Mouse (Mus musculus): ENCODE measurements around the gene Rnf26. TPM values are rescaled to one million over a fixed set of nuclear protein-coding genes. Genes with fewer than 3 reads are reported as not detected.

Rnf26 gene
- polyA plus RNA-seq, 1 experiment from 2014 or later = 32.7 TPM

DNA sequence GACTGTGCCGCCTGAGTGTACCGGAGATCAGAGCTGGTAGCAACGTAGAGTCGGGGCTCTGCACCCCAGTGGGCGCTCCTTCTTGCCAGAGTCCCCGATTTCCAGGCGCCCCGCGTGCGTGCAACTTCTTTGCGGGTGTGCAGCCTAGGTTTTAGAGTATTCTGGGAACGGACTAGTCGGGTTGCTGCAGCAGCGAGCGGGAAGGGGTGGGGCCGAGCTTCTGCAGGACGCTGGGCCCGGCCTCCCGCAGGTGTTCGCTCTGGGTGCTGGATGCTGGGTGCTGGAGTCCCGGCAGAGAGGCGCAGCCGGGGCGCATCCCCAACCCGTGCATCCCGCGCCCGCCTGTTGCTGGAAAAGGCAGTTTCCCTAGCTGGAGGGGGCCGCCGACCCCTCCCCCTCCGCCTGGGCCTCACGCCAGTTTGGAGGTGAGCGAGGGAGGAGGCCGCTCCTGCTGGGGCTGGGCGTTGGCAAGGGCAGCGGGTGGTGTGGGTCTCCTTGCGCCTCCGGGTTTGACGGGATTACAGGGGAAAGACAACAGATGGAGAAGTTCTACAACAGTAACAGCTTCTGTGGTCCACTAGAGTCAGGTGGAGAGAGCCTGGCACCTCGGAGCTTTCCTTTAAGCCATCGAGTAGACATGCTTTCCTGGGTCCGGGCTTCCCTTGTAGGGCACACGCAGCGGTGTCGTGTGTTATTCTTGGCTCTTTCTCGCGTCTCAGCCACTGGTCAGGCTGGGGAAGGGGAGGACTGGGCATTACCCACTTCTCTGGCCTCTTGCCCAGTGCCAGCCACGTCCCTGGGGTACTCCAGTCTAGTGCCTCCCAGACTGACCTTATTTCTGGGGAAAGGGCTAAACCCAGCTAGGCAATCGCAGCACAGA lies 21.8 kb upstream of the Rnf26 start:
- Histone ChIP-seq H3K9ac (peak overlapping the region; percentile 51), H3K27me3 (ENCODE audit: control insufficient read depth, insufficient read depth, low read length) (peaks cover 56% of the 10 kb centered on the region), H3K36me3 (replicated peaks; ENCODE audit: control insufficient read depth, insufficient read depth) (no peaks in the 10 kb centered on the region), H3K9me3 (ENCODE audit: control insufficient read depth, low read length) (no peaks in the 10 kb centered on the region), H3K27ac (0 out of 2 replicates have a peak overlapping the region, but pooled peaks have one; percentile 21), H3K4me1 (replicated peaks; ENCODE audit: control insufficient read depth, insufficient read depth, low read length) (peaks cover 29% of the 10 kb centered on the region), H3K4me2 (replicated peaks) (peak overlapping the region; percentile 84), H3K4me3 (replicated peaks; ENCODE audit: low read length) (peak overlapping the region; percentile 42)
- WGBS = 2% methylated on average over 49 of the region's 49 CpGs
- ATAC-seq (ENCODE audit: low FRiP score) (no peak), DNase-seq (ENCODE audit: low spot score) (peak; percentile 50)

DNA sequence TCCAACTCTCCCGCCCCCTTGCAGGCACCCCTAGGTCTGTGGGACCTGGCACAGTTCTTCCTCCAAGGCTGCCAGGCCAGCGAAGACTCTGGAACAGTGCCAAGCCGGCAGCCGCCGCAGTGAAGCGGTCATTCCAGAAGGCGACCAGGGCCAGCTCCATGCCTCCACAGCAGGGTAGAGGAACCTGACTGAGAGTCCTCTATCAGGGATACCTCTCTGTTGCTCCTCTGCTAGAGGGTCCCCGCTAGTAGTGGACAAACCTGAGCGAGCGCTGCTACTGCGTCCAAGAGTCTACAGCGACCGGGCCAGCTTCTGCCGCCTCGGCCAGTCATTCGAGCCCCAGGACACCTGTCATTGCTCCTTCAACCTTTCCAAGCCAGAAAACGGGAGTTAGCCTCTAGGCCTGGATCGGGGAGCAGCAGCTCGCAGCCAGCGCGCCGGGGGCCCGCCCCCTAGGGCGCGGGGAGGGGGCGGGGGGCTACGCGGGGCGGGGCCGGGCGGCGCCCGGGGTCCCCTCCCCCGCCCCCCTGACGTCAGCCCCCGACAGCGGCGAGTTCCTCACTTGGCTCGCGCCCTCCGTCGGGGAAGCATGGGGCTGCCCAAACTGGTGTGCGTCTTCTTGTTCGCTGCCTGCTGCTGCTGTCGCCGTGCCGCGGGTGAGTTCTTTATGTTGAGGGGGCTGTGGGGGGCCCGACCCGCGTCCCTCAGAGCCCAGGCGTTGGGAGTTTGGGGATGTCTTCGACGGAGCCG lies 21.0 kb upstream of the Rnf26 start, which contains the start of gene Mcam:
Gene Mcam, plus strand, starts transcription at position 369 of the 750 bp plus-strand sequence.
- no peaks in the 10 kb centered on the region for H3K36me3 ChIP-seq (replicated peaks; ENCODE audit: control insufficient read depth, insufficient read depth)
- H3K27me3 ChIP-seq (ENCODE audit: control insufficient read depth, insufficient read depth, low read length) = peaks cover 62% of the 10 kb centered on the region
- peak within 1 kb of the TSS; percentile 42 for H3K4me3 ChIP-seq (replicated peaks; ENCODE audit: low read length)
- H3K4me2 ChIP-seq (replicated peaks) = peak within 1 kb of the TSS; percentile 84
- DNase-seq (ENCODE audit: low spot score) (peak; percentile 69), ATAC-seq (ENCODE audit: low FRiP score) (peak; percentile 28; the same call in 1 of the 2 replicates)
- H3K4me1 ChIP-seq (replicated peaks; ENCODE audit: control insufficient read depth, insufficient read depth, low read length) = peaks cover 36% of the 10 kb centered on the region
- no peaks in the 10 kb centered on the region for H3K9me3 ChIP-seq (ENCODE audit: control insufficient read depth, low read length)
- WGBS = under 1% methylated on average over 39 of the region's 55 CpGs
- H3K9ac ChIP-seq = peak within 1 kb of the TSS; percentile 51
- peak within 1 kb of the TSS; percentile 21; the same call in 1 of the 2 replicates for H3K27ac ChIP-seq

GRCm38 (mm10) chr9:44133287-44133686 lies 20.0 kb upstream of the Rnf26 start:
- no peak overlapping the region for H3K27ac ChIP-seq

GRCm38 (mm10) chr9:44132200-44132599 lies 18.9 kb upstream of the Rnf26 start:
- H3K9me3 ChIP-seq (ENCODE audit: control insufficient read depth, low read length) = no peaks in the 10 kb centered on the region
- H3K27ac ChIP-seq = no peak overlapping the region
- H3K27me3 ChIP-seq (ENCODE audit: control insufficient read depth, insufficient read depth, low read length) = peaks cover 63% of the 10 kb centered on the region
- H3K4me3 ChIP-seq (replicated peaks; ENCODE audit: low read length) = no peak overlapping the region
- no peak for ATAC-seq (ENCODE audit: low FRiP score)
- WGBS = 78% methylated on average over 5 of the region's 5 CpGs
- DNase-seq (ENCODE audit: low spot score) = no peak
- H3K4me2 ChIP-seq (replicated peaks) = no peak overlapping the region
- no peaks in the 10 kb centered on the region for H3K36me3 ChIP-seq (replicated peaks; ENCODE audit: control insufficient read depth, insufficient read depth)
- peaks cover 36% of the 10 kb centered on the region for H3K4me1 ChIP-seq (replicated peaks; ENCODE audit: control insufficient read depth, insufficient read depth, low read length)
- no peak overlapping the region for H3K9ac ChIP-seq

More at GRCm38 (mm10) chr9:44133287-44133686, 20.0 kb upstream of the Rnf26 start:
- Histone ChIP-seq H3K36me3 (replicated peaks; ENCODE audit: control insufficient read depth, insufficient read depth) (no peaks in the 10 kb centered on the region), H3K9me3 (ENCODE audit: control insufficient read depth, low read length) (no peaks in the 10 kb centered on the region), H3K4me3 (replicated peaks; ENCODE audit: low read length) (0 out of 2 replicates have a peak overlapping the region, but pooled peaks have one; percentile 42), H3K4me2 (replicated peaks) (peak overlapping the region; percentile 84), H3K27me3 (ENCODE audit: control insufficient read depth, insufficient read depth, low read length) (peaks cover 63% of the 10 kb centered on the region), H3K9ac (no peak overlapping the region), H3K4me1 (replicated peaks; ENCODE audit: control insufficient read depth, insufficient read depth, low read length) (peaks cover 36% of the 10 kb centered on the region)
- WGBS = 14% methylated on average over 2 of the region's 2 CpGs
- ATAC-seq (ENCODE audit: low FRiP score) = no peak
- DNase-seq (ENCODE audit: low spot score) = no peak

GRCm38 (mm10) chr9:44131276-44131590 lies 17.9 kb upstream of the Rnf26 start:
- Histone ChIP-seq H3K36me3 (replicated peaks; ENCODE audit: control insufficient read depth, insufficient read depth) (no peaks in the 10 kb centered on the region), H3K9ac (no peak overlapping the region), H3K9me3 (ENCODE audit: control insufficient read depth, low read length) (no peaks in the 10 kb centered on the region), H3K4me2 (replicated peaks) (no peak overlapping the region), H3K4me3 (replicated peaks; ENCODE audit: low read length) (no peak overlapping the region), H3K27me3 (ENCODE audit: control insufficient read depth, insufficient read depth, low read length) (peaks cover 59% of the 10 kb centered on the region), H3K27ac (0 out of 2 replicates have a peak overlapping the region, but pooled peaks have one; percentile 55), H3K4me1 (replicated peaks; ENCODE audit: control insufficient read depth, insufficient read depth, low read length) (peaks cover 40% of the 10 kb centered on the region)
- WGBS = 46% methylated on average over 7 of the region's 7 CpGs
- ATAC-seq (ENCODE audit: low FRiP score) = no peak
- no peak for DNase-seq (ENCODE audit: low spot score)

DNA sequence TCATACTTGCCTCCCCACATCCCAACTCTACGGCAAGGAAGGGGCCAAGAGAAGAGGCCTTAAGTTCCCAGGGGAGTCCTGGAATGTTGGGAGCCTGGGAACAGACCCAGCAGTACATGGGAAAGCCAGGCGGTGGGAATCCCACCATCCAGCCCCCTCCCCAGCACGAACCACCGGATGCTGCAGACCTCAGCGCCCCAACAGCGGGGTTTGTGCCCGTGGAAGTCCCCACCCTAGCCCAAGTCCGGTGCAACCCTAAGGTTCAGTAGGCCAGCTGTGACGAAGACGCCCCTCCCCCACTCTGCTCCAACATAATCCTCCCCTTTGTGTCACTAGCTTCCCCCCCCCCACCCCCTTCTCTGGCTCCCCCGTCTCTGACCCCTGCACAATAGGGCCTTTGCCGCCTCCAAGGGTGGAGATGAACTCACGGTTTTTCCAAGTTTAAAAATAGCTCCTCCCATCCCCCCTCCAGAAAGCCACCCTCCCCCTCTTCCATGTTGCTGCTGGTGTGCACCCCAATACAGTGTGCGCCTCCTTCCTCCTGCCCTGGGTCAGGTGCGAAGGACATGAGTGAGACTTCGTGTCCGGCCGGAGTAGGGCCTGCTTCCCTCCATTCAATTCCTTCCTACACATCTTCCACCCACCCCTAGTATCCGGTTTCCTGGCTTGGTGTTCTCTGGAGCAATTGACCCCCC lies 17.4 kb upstream of the Rnf26 start:
- peak overlapping the region; percentile 57 for H3K4me2 ChIP-seq (replicated peaks)
- DNase-seq (ENCODE audit: low spot score) (no peak), ATAC-seq (ENCODE audit: low FRiP score) (no peak)
- WGBS = 20% methylated on average over 19 of the region's 19 CpGs
- peaks cover 40% of the 10 kb centered on the region for H3K4me1 ChIP-seq (replicated peaks; ENCODE audit: control insufficient read depth, insufficient read depth, low read length)
- no peak overlapping the region for H3K4me3 ChIP-seq (replicated peaks; ENCODE audit: low read length)
- peak overlapping the region; percentile 55 for H3K27ac ChIP-seq
- H3K27me3 ChIP-seq (ENCODE audit: control insufficient read depth, insufficient read depth, low read length) = peaks cover 54% of the 10 kb centered on the region
- peak overlapping the region; percentile 51; the same call in 1 of the 2 replicates for H3K9ac ChIP-seq
- H3K36me3 ChIP-seq (replicated peaks; ENCODE audit: control insufficient read depth, insufficient read depth) = no peaks in the 10 kb centered on the region
- no peaks in the 10 kb centered on the region for H3K9me3 ChIP-seq (ENCODE audit: control insufficient read depth, low read length)

DNA sequence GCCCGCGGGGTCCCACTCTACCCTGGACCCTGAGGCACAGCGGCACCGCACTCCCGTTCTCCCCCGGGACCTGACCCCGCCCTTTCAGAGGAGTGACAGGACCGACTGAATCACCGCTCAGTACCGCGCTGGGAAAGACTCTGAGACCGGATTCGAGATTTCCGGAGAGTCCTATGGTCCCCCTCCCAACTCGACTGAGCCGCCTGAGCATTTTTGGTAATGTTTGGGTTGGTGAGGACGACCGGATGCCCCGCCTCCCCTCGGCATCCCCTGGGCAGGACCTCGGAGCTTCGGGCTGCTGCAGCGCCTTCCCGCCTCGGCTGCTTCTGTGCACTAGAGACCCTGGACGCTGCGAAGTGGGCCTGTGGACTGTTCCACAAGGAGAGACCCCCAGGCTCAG lies 16.7 kb upstream of the Rnf26 start:
- 0% methylated on average over 27 of the region's 27 CpGs for WGBS
- peaks cover 47% of the 10 kb centered on the region for H3K27me3 ChIP-seq (ENCODE audit: control insufficient read depth, insufficient read depth, low read length)
- peak; percentile 29; the same call in 1 of the 2 replicates for ATAC-seq (ENCODE audit: low FRiP score)
- peak overlapping the region; percentile 57 for H3K4me2 ChIP-seq (replicated peaks)
- no peak for DNase-seq (ENCODE audit: low spot score)
- peak overlapping the region; percentile 51 for H3K9ac ChIP-seq
- peak overlapping the region; percentile 55; the same call in 1 of the 2 replicates for H3K27ac ChIP-seq
- H3K4me3 ChIP-seq (replicated peaks; ENCODE audit: low read length) = peak overlapping the region; percentile 20
- no peaks in the 10 kb centered on the region for H3K36me3 ChIP-seq (replicated peaks; ENCODE audit: control insufficient read depth, insufficient read depth)
- peaks cover 33% of the 10 kb centered on the region for H3K4me1 ChIP-seq (replicated peaks; ENCODE audit: control insufficient read depth, insufficient read depth, low read length)
- no peaks in the 10 kb centered on the region for H3K9me3 ChIP-seq (ENCODE audit: control insufficient read depth, low read length)

DNA sequence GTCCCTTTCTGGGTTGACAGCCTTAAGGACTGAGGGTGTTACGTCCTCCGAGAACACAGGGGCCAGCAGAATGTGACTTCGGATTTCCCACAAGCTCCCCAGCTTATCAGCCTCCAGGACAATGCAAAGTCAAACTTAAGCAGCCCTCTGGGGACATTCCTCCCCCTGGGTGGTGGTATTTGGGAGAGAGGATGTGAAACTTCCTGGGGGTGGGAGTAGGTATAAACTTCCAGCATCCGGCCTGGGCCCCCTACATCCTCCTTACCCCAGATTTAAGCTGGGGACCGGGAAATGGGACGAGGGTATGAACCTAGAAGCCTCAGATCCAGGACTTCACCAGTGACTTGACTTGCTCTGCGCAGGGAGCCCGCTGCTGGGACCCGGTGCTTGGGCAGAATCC lies 16.3 kb upstream of the Rnf26 start:
- DNase-seq (ENCODE audit: low spot score) (no peak), ATAC-seq (ENCODE audit: low FRiP score) (no peak)
- peak overlapping the region; percentile 20 for H3K4me3 ChIP-seq (replicated peaks; ENCODE audit: low read length)
- peak overlapping the region; percentile 55; the same call in 1 of the 2 replicates for H3K27ac ChIP-seq
- peak overlapping the region; percentile 51 for H3K9ac ChIP-seq
- 8% methylated on average over 9 of the region's 9 CpGs for WGBS
- no peaks in the 10 kb centered on the region for H3K9me3 ChIP-seq (ENCODE audit: control insufficient read depth, low read length)
- H3K36me3 ChIP-seq (replicated peaks; ENCODE audit: control insufficient read depth, insufficient read depth) = no peaks in the 10 kb centered on the region
- H3K4me1 ChIP-seq (replicated peaks; ENCODE audit: control insufficient read depth, insufficient read depth, low read length) = peaks cover 29% of the 10 kb centered on the region
- peak overlapping the region; percentile 57 for H3K4me2 ChIP-seq (replicated peaks)
- peaks cover 43% of the 10 kb centered on the region for H3K27me3 ChIP-seq (ENCODE audit: control insufficient read depth, insufficient read depth, low read length)
